Mouse (Mus musculus) MEL-GATA-1-ER (cell line): ENCODE results near the gene Arid1b.

Source experiments
- DNase-seq: peaks from one replicate; pipeline ENCODE4 v3.0.0-alpha.2; 2012; ENCODE audit warnings: low read depth; ENCODE audit errors: extremely low read depth

Gene Arid1b

DNA sequence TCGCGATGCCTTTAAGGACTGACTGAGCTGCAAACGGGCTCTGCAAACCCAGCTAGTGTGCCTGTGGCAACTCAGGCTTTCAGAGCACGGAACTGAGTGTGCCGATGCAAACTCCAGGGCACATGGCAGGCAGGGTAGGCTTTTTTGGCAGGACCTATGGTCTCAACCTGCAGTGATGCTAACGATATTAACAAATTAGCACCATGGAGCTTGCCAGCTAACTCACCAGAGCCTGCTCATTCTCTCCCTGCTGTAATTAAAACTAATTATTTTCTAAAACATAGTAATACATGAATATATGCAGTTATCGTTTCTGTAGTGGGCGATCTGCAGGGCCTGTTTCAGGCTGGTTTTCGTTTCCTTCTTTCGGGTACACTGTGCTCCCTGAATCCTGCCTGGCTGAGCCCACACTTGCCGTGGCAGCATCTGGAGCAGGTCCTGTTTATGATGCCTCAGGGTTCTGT, 316.3 kb downstream of the Arid1b start:
- DNase-seq = no peak

DNA sequence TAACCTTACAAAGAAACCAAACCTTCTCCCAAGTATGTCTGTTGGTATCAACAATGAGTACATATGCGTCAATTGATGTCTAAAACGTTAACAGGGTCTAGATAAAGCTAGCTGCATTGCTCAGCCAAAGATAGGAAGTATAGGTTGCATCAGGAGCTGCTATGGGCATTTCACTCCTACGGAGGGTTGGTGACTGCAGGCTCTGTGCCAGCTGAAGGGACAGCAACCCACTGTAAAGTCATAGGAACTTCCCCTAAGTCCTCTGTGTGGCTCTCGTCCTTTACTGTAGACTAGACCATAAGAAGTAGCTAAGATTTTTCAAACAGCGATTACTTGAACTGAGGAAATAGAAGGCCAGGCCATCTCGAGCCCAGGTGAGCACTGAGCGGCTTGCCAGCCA, 316.9 kb downstream of the Arid1b start:
- no peak for DNase-seq

DNA sequence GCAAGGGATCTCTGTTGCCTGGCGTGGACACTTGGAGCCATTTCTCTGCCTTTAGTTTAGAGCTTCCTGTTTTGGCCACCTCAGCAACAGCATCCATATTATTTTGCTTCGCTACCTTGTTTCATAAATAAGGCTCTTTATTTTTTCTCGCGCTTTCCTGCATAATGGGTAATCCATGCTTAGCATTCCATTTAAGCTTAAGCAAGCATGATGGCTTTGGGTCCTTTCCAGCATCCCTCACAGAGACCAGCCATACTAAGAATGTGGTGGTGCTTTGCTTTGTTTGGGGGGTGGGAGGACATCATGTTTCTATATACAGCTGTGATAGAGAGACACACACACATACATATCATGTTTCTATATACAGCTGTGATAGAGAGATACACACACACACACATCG, 318.2 kb downstream of the Arid1b start:
- no peak for DNase-seq

DNA sequence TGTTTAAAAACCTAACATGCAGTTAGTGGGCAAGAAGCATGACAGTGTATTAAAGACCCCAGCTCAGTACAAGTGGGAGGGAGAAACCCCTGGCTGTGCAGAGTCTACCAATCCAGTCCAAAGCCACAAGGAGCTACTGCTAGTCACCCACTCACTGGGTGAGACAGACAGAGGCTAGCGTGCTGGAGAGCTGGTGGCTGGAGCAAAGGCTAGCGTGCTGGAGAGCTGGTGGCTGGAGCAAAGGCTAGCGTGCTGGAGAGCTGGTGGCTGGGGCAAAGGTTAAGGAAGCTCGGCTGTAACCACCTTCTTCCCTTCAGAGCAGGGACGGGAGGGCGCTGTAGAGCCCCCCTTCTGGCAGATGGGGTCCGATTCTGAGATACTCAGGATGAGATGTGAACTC, 320.6 kb downstream of the Arid1b start:
- DNase-seq = no peak

DNA sequence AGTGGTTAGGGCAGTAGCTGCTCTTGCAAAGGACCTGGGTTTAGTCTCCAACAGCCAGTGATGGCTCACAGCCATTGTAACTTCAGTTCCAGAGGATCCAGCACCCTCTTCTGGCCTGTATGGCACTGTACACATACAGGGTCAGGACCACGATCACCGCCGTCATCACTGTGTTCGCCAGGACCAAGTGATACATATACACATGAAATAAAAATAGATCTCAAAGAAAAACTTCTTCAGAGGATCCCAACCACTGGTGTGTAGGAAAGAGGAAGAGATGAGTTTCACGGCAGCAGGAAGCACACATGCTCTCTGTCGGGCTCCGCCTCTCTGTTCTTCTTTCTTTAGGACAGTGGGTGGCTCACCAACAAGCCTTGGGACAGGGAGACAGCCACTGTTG, 322.4 kb downstream of the Arid1b start:
- DNase-seq = no peak

DNA sequence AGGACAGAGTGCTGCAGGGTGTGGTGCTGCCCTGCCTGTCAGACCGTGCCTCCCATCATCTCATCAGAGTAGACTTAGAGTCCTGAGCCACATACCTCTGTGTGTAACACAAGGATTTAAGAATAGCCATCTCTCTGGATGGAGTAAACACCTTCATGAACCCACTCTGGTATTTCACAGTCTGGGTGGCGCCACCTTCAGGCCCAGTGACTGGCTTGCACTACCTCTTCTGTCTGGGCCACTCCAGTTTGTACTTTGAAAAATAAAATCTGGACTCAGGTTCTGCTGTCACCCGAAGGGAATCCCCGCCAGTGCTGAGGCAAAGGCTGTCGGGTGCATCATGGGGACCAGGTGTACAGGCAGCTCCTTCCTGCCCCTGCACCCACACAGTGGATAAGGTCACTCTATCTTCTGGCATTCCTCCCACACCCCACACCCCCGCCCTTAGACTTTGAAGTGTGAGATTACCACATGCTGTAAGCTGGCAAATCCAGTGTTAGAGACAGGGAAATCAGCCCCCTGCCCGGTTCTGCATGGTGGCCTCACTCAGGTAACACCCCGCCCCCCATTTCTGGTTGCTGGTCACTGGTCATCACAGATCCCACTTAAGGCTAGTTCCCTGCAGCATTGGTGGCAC, 327.6 kb downstream of the Arid1b start:
- DNase-seq = no peak

DNA sequence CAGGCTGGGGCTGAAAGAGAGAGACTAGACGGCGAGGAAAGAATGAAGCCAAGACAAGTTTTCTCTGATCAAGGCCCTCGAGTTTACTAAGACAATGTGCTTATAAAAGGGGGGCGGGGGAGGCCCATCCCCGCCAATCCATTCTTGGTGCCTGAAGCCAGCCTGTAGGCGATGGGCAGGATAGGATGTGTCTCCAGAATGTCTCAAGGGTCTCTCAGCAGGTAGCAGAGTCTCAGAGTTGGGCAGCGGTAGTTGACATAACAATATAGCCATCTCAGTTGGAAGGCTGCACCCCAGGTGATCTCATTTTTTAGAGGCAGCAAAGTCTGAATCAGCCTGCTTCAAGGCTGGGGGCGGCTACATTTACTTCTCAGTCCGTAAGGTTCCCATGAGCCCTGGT, 328.5 kb downstream of the Arid1b start:
- no peak for DNase-seq

DNA sequence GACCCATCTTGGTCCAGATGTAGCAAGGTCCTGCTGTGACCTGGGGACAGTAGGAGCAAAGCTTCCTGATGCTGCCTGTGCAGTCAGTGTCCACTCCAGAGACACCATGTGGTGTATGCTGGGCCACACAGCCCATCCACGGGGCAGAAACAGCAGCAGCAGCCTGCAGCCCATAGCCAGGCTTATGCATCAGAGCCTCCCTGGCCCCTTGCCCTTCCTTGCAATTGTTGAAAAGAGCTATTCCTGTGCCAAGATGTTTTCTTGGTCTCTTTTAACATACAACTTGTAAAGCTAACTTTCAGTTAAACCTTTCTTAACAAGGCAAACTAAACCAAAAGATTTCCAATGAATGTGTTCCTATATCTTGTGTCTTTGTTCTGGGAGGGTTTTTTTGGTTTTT, 329.6 kb downstream of the Arid1b start:
- no peak for DNase-seq

DNA sequence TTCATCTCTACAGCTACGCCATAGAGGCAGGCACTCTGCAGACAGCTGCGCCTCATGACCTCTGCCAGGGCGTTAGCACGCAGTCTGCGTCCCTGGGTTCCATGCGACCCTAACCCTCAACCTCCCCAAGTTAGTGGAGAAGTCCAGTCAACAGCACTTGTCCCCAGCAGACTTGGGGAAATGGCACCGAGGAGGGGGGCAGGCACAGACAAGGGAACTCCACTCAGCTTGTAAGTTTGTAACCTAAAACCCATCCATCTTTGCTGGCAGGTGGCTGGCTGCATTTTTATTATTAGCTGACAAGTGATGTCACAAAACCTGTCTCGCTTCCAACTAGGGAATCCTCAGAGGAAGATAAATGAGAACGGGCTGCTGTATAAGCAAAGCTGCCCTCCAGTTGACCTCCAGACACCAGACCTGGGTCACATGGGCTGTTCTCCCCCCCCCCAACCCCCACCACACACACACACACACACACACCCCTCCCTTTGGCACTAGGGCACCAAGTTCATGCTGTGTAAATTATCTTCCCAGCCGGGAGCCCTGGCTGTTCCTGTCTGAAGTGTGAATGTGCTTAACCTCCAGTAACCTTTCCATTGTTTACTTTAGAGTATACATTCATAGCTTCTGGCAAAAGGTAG, 330.2 kb downstream of the Arid1b start:
- DNase-seq = no peak

DNA sequence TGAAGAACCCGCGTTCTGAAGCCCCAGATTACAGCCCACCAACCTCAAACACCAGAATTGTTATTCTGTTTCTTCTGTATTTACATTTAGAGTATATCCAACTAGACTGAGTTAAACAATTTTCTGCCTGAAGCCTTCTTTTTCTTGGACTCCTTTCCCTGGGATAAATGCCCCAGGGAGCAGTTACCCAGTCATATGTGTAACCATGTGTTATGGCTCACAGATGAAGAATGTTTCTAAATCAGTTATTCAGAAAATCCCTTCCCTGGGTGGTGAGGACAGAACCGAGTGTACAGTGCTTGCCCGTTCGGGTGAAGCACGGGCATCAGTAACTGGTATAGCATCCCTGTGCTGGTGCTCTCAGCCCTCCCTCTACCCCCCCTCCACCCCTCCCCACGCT, 332.6 kb downstream of the Arid1b start:
- no peak for DNase-seq

DNA sequence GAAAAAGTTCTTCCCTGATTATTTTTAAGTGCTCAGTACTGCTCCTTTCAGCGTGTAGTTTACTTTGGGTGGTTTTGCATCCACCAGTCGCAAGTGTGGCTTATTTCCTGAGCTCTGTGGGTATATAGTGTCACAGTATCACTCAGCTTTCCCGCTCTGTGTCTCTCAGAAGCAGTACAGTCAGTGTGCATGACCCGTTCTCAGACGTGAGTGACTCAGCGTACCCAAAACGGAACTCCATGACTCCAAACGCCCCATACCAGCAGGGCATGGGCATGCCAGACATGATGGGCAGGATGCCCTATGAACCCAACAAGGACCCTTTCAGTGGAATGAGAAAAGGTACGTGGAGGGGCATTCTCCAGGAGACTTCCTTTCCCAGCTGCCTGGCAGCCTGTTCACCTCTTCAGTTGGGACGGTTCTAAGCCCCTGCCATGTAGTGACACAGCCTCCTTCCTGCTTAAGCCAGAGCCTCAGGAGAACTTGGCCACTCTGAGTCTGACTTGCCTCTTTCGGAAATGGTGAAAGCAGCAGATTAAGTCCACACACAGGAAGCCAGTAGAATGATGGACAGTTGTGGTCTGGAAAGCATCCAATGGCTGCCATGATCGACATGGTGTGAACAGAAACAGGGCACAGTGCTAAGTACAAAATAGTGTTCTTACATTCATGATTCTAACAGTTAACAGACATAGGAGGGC, 333.5 kb downstream of the Arid1b start:
- DNase-seq = peak; percentile 89

DNA sequence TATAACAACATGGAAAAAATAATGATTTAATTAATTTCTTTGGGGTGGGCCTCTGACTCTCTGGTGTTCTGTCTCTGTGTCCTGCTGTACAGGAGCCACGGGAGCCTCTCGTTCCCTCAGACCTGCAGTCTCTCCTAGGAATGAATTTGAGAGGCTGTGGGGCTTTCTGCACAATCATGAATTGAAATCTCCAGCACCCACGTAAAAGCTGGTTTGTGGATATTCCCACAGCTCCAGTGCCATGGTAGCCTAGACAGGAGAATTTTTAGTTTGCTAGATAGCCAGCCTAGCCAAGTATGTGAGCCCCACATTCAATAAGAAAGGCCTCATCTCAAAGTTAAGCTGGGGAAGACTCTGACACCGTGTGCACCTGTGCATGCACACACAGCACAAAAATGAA, 335.3 kb downstream of the Arid1b start:
- no peak for DNase-seq

DNA sequence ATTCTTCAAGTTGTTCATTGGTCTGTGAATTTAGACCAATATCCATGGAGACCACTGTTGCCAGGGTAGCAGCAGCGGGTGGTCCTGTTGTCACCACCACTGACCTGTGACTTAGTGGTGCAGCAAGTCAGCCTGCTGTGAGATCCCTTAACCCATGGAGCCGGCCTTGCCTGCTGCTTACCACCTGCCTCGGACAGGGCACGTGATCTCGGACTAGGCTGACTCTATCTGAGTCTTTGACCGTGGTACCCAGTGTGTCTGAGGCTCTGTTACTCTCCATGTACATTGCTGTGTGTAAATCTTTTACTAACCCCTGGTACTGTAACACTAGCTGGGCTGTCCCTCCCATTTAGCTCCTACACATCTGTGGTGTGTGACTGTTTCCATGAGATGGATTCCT, 335.9 kb downstream of the Arid1b start:
- no peak for DNase-seq

DNA sequence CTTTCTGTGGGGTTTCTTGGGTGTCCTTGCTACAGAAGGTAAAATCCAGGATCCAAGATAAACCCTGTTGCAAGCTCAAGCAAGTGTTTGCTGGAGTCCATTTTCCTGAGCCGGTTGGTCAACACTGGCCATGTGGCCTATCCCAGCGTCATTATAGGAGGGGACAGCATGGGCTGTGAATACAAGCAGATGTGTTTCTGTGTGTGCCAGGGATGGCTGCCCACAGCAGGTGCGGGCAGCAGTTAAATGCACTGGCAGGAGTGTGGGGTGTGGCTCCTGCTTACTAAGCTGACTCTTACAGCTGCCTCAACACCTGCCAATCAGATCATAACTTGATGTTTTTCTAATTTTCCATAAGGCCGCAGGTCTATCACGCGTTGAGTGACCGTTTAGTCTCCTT, 336.5 kb downstream of the Arid1b start:
- no peak for DNase-seq

DNA sequence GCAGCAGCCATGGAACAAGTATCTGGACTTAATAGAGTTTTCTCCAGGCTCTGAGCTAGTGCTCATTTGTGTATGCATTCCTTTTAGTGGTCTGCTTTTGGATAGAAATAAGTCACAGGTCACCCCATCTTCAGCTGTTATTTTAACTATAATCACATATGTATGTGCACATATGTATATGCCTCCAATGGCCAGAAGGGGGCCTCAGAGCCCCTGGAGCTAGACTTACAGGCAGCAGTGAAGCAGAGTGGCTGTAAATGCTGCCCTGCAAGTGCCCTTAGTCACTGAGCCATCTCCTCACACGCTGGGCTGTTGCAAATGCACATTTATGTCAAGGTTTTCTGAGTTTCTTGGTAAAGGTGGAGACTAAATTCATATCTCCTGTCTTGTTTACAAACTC, 337.3 kb downstream of the Arid1b start:
- peak; percentile 27 for DNase-seq

DNA sequence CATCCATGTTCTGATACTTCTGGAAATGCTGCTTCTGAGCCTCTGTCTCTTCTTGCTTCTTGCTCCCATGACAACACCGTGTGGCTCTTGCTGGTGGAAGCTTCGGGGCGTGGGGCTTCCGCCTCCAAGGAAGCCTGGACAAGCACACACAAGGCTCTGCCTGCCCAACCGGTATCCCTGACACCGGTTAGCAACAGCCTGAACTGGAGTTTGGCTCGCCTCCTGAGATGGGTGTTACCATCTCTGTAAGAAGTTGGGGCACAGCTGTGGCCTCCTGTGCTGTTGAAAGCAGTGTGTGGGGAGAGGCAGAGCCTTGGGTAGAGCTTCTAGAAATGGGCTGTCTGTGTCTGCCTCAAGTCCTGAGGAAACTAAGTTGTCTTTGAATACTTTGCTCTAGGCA, 340.4 kb downstream of the Arid1b start:
- DNase-seq = no peak

DNA sequence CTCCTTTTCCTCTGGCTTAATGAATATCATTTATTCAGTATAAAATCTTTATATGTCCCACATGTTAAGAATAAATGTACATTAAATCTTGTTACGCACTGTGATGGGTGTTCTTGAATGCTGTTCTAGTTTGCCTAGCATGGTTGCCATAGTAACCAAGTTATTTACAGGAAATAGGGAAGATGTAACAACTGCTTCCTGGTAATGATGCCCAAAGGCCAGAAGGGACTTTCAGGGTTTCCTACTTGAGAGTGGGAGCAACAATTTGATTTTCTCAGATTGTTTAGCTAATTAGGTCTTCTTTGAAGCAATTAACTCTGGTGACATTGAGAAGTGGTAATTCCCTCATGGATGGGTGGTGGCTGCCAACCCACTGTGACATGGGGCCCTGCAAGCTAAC, 350.3 kb downstream of the Arid1b start:
- DNase-seq = no peak

DNA sequence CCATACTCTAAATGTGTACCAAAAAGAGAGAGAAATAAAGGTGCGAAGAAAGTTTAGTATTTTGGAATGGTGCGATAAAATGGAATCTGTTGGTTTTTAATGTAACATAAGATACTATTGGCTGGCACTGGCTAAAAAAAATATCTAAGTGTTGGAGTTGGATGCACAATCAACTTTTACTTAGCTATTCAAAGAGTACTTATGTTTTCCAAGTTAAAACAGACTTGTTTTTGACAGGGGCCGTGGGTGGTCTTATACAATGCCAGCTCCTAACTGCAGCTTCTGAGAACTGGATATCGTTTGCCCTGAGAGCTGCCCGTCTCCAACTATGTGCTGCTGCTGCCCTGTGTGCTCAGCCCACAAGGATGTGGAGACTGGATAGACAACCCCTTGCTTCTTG, 351.7 kb downstream of the Arid1b start:
- DNase-seq = no peak

DNA sequence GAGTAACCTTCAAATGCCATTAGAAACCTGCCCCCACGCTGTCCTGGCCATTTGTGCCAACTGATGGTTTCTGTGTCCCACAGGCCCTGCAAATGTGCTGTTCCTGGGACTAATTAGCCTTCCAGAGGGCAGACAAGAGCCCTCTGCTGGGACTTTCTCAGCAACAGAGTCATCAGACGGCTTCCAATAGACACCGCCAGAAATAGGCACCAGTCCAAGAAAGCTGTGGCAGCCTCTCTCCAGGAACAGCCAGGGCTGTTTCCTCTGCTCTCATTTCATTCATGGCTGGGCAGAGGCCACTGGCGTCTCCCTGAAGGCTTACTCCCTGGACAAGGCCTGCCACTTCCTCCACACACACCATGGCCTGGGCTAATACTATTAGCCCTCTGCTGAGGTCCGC, 358.8 kb downstream of the Arid1b start:
- DNase-seq = no peak

DNA sequence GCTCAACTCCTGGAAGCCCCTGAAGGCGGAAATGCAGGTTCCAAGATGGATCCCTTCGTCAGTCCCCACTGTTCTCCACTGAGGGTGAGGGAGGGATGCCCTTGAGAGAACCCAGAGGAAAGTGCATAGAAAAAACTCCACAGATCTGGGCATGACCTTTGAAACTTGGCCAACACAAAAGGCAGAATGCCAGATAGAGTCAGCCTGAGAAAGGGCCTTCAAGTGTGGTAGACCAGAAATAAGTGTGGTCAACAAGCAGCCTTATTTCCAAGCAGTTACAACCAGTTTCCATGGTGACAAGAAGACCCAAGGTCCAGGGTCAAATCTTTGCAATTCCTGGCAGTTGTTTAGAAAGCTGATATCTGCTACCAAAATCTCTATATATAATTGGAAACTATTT, 366.6 kb downstream of the Arid1b start:
- DNase-seq = no peak

DNA sequence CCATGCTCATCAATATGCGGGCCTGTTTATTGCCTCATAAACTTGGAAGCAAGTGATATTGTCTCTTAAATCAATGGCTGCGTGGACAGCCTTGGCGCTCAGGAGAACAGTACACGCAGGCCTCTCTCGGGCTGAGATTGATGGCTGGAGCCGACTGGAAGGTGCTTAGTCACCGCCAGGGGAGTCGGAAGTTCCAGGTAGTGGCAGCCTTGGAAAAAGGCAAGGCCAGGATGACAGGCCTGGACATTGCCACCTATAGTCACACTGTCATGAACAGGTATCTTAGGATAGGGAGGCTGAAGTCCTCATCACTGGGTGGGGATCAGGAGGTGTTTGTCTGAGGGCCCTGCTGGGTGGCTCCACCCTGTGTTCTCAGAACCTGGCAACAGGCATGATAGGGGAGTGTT, 371.9 kb downstream of the Arid1b start:
- DNase-seq = no peak

DNA sequence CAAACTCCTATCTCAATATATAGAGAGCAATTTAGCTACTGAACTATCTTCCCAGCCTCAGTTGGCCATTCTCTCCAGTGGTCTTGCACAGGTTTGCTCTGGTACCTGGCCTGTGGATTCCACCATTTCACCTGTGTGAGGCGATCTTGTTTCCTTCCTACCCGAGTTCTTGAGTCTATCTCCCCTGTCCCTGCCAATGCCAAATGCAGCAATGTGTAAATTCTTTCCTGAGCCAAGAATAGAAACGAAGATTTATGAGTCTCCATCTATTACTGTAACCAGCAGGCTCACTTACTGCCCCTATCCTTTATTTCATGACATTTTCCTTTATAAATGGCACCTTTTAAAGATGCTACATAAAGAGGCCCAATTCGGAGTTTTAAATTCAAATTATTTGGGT, 376.9 kb downstream of the Arid1b start:
- no peak for DNase-seq

DNA sequence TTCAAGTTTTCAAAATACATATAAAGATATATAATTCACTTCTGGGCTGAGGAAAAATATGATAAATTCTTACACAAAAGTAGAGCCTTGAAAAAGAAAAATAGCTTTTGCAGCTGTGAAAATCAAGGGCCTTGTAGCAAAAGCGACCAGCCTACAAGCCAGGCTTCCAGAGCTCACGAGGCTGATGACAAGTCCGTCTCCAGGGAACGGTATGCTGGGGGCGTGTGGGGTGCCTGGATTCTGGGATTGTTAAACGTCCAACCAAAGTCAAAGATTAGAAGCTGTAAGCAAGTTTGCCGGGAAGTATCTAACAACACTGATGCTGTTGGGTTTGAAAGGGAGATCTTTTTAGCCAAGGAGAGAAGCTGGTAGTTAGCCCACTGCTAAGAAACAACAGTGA, 377.4 kb downstream of the Arid1b start:
- DNase-seq = no peak
